Mouse (Mus musculus) CH12.LX (cell line): ENCODE results near the gene Smg7. TPM values are rescaled to one million over a fixed set of nuclear protein-coding genes. Genes with fewer than 3 reads are reported as not detected.

Experiments used
- DNase-seq: peaks from one replicate; pipeline ENCODE4 v3.0.0-alpha.2; 2013; ENCODE audit errors: extremely low read depth
- H3K27ac ChIP-seq: 2 replicates; pipeline ENCODE4 v1.5.1; 2012; ENCODE audit warnings: low read depth, mild to moderate bottlenecking, control low read depth, moderate library complexity; ENCODE audit not compliant: insufficient read depth
- H3K27me3 ChIP-seq: replicated peaks from 2 replicates; pipeline ENCODE3; 2012; ENCODE audit warnings: inconsistent platforms
- H3K36me3 ChIP-seq, 2 experiments: replicated peaks in 1 of 2; 2 replicates each; pipeline versions ENCODE3 to v1.6.1; 2012; ENCODE audit warnings: inconsistent platforms in 1 of 2, low read length in 1 of 2, mild to moderate bottlenecking in 1 of 2, mixed read lengths in 1 of 2, moderate library complexity in 1 of 2; ENCODE audit not compliant: control insufficient read depth in 1 of 2, insufficient read depth in 1 of 2
- H3K4me1 ChIP-seq, 2 experiments: 2 replicates each; pipeline ENCODE4 v1.6.1; 2012; ENCODE audit warnings: inconsistent platforms in 1 of 2, moderate library complexity in 1 of 2; ENCODE audit not compliant: insufficient read depth in 2 of 2, control insufficient read depth in 1 of 2
- H3K4me2 ChIP-seq: 2 replicates; pipeline ENCODE4 v1.6.1; 2012; ENCODE audit warnings: low read depth, mild to moderate bottlenecking, control low read depth; ENCODE audit not compliant: poor library complexity, insufficient read depth, severe bottlenecking
- H3K4me3 ChIP-seq, 3 experiments: fragments of 150-350 bp in 1 of 3; sonication (generic) in 1 of 3; replicated peaks in 1 of 3; 2 replicates each; pipeline versions ENCODE3 to v1.5.1; 2011 to 2012; ENCODE audit warnings: low read depth in 2 of 3, low read length in 2 of 3, mild to moderate bottlenecking in 2 of 3, moderate library complexity in 2 of 3, control low read depth in 1 of 3, improper control_type of control experiment in 1 of 3, inconsistent platforms in 1 of 3, mixed read lengths in 1 of 3; ENCODE audit not compliant: poor library complexity in 1 of 3
- H3K79me2 ChIP-seq: replicated peaks from 2 replicates; pipeline ENCODE4 v1.6.1; 2012; ENCODE audit warnings: mild to moderate bottlenecking, moderate library complexity; ENCODE audit not compliant: control insufficient read depth, poor library complexity, insufficient read depth, severe bottlenecking; ENCODE audit errors: extremely low read depth
- H3K9ac ChIP-seq: 2 replicates; pipeline ENCODE4 v1.6.1; 2012; ENCODE audit warnings: low read depth, mild to moderate bottlenecking, control low read depth, moderate library complexity; ENCODE audit not compliant: insufficient read depth
- H3K9me3 ChIP-seq: replicated peaks from 2 replicates; pipeline ENCODE3; 2012; ENCODE audit warnings: low read length, inconsistent platforms, mixed read lengths
- BHLHE40 ChIP-seq: IDR thresholded peaks from 2 replicates; pipeline ENCODE4 v1.6.1; 2011; ENCODE audit warnings: mild to moderate bottlenecking, low read depth, low read length, improper control_type of control experiment
- CHD2 ChIP-seq: IDR thresholded peaks from 2 replicates; pipeline ENCODE4 v1.6.1; 2011; ENCODE audit warnings: low read length, improper control_type of control experiment
- CTCF ChIP-seq, 2 experiments: IDR thresholded peaks in 1 of 2; conservative IDR thresholded peaks in 1 of 2; 2 replicates each; pipeline ENCODE4 v1.5.1; 2011 to 2012; ENCODE audit warnings: low read depth in 2 of 2, low read length in 2 of 2, improper control_type of control experiment in 1 of 2, inconsistent platforms in 1 of 2, mild to moderate bottlenecking in 1 of 2, moderate library complexity in 1 of 2
- ELF1 ChIP-seq: IDR thresholded peaks from 2 replicates; pipeline ENCODE4 v1.6.1; 2014; ENCODE audit warnings: low read depth, mild to moderate bottlenecking, inconsistent platforms, low read length, improper control_type of control experiment
- ETS1 ChIP-seq: conservative IDR thresholded peaks from 2 replicates; pipeline ENCODE4 v1.6.1; 2012; ENCODE audit warnings: low read depth, mild to moderate bottlenecking, inconsistent platforms, low read length, improper control_type of control experiment, moderate library complexity
- HCFC1 ChIP-seq: IDR thresholded peaks from 2 replicates; pipeline ENCODE4 v1.6.1; 2012; ENCODE audit warnings: low read depth, mild to moderate bottlenecking, inconsistent platforms, low read length, improper control_type of control experiment
- IRF4 ChIP-seq: IDR thresholded peaks from 2 replicates; pipeline ENCODE4 v1.6.1; 2014; ENCODE audit warnings: low read depth, mild to moderate bottlenecking, inconsistent platforms, low read length, improper control_type of control experiment
- JUN ChIP-seq: IDR thresholded peaks from 2 replicates; pipeline ENCODE4 v1.6.1; 2011; ENCODE audit warnings: low read depth, mild to moderate bottlenecking, low read length, improper control_type of control experiment, moderate library complexity; ENCODE audit not compliant: insufficient read depth
- MAFK ChIP-seq: IDR thresholded peaks from 2 replicates; pipeline ENCODE4 v1.6.1; 2011; ENCODE audit warnings: low read length, improper control_type of control experiment; ENCODE audit not compliant: insufficient replicate concordance
- MAX ChIP-seq: IDR thresholded peaks from 2 replicates; pipeline ENCODE4 v1.6.1; 2011; ENCODE audit warnings: low read length, improper control_type of control experiment
- MAZ ChIP-seq: IDR thresholded peaks from 2 replicates; pipeline ENCODE4 v1.6.1; 2012; ENCODE audit warnings: low read depth, mild to moderate bottlenecking, inconsistent platforms, low read length, improper control_type of control experiment, moderate library complexity
- MEF2A ChIP-seq: IDR thresholded peaks from 2 replicates; pipeline ENCODE4 v1.6.1; 2014; ENCODE audit warnings: low read depth, mild to moderate bottlenecking, inconsistent platforms, low read length, improper control_type of control experiment, borderline replicate concordance
- MXI1 ChIP-seq: IDR thresholded peaks from 2 replicates; pipeline ENCODE4 v1.6.1; 2011; ENCODE audit warnings: mild to moderate bottlenecking, low read depth, low read length, improper control_type of control experiment
- MYC ChIP-seq: IDR thresholded peaks from 2 replicates; pipeline ENCODE4 v1.6.1; 2011; ENCODE audit warnings: low read depth, mild to moderate bottlenecking, improper control_type of control experiment, low read length
- NELFE ChIP-seq: IDR thresholded peaks from 2 replicates; pipeline ENCODE4 v1.6.1; 2011; ENCODE audit warnings: low read depth, low read length, improper control_type of control experiment
- PAX5 ChIP-seq: IDR thresholded peaks from 2 replicates; pipeline ENCODE4 v1.6.1; 2012; ENCODE audit warnings: low read length, inconsistent platforms, mixed read lengths
- POLR2A ChIP-seq: IDR thresholded peaks from 2 replicates; pipeline ENCODE4 v1.6.1; 2011; ENCODE audit warnings: low read depth, mild to moderate bottlenecking, improper control_type of control experiment, low read length
- POLR2AphosphoS2 ChIP-seq: IDR thresholded peaks from 2 replicates; pipeline ENCODE4 v1.6.1; 2011; ENCODE audit warnings: low read depth, low read length, improper control_type of control experiment
- SIN3A ChIP-seq: IDR thresholded peaks from 2 replicates; pipeline ENCODE4 v1.6.1; 2012; ENCODE audit warnings: low read length, improper control_type of control experiment, inconsistent platforms
- SMC3 ChIP-seq: IDR thresholded peaks from 2 replicates; pipeline ENCODE4 v1.6.1; 2011; ENCODE audit warnings: low read depth, low read length, improper control_type of control experiment
- TBP ChIP-seq: conservative IDR thresholded peaks from 2 replicates; pipeline ENCODE4 v1.6.1; 2011; ENCODE audit warnings: low read depth, low read length, improper control_type of control experiment
- UBTF ChIP-seq: IDR thresholded peaks from 2 replicates; pipeline ENCODE4 v1.6.1; 2012; ENCODE audit warnings: low read depth, mild to moderate bottlenecking, inconsistent platforms, low read length, improper control_type of control experiment, moderate library complexity
- USF2 ChIP-seq: conservative IDR thresholded peaks from 2 replicates; pipeline ENCODE4 v1.6.1; 2011; ENCODE audit warnings: low read depth, low read length, improper control_type of control experiment
- ZKSCAN1 ChIP-seq: IDR thresholded peaks from 2 replicates; pipeline ENCODE4 v1.6.1; 2012; ENCODE audit warnings: low read depth, inconsistent platforms, low read length, improper control_type of control experiment, borderline replicate concordance
- ZMIZ1 ChIP-seq: IDR thresholded peaks from 2 replicates; pipeline ENCODE4 v1.6.1; 2012; ENCODE audit warnings: low read depth, mild to moderate bottlenecking, inconsistent platforms, low read length, improper control_type of control experiment
- ZNF384 ChIP-seq: IDR thresholded peaks from 2 replicates; pipeline ENCODE4 v1.6.1; 2012; ENCODE audit warnings: low read depth, low read length, improper control_type of control experiment, inconsistent platforms
- dilution Hi-C: fragments of 300-500 bp; cut with MboI; formaldehyde crosslinking; loops from 2 replicates; pipeline ENCODE4 v1.14.3; 2020; ENCODE audit warnings: low sequenced_read_pairs; ENCODE audit not compliant: extremely low pct_unique_long_range_greater_than_20kb, extremely low pct_ligation_motif_present
- in situ Hi-C: fragments of 300-500 bp; cut with MboI; formaldehyde crosslinking; loops from 3 replicates; pipeline ENCODE4 v1.14.3; 2019; ENCODE audit warnings: low sequenced_read_pairs, low pct_ligation_motif_present, low pct_unique_long_range_greater_than_20kb, mixed read lengths
- polyA plus RNA-seq: library from polyadenylated mRNA; unstranded; fragments of >175 nt; gene quantifications from 2 replicates; pipeline ENCODE4 v1.2.1, GENCODE M21; 2012; ENCODE audit warnings: low read depth; ENCODE audit not compliant: insufficient read length
- total RNA-seq, 2 experiments: library from RNA; depleted of rRNA; stranded (reverse); fragments of 300-350 nt in 1 of 2; fragments of >200 nt in 1 of 2; gene quantifications; 2 replicates each; pipeline ENCODE4 v1.2.3; 2012 to 2014

Smg7 gene
- total and polyA plus RNA-seq, 3 experiments, result 23.4 to 55.2 (median 27.0) TPM

GRCm38 (mm10) chr1:152819558-152819957 lies 82.9 kb downstream of the Smg7 start:
- dilution Hi-C loops (no loop called here), in situ Hi-C loops (no loop called here)
- no peak for TF ChIP-seq CTCF (conservative IDR thresholded peaks at IDR 0.05 in 1 of 2, IDR thresholded peaks at IDR 0.05 in 1 of 2; ENCODE audit: low read depth in 2 of 2, low read length in 2 of 2)
- no peak for TF ChIP-seq MYC
- TF ChIP-seq POLR2A, result no peak
- TF ChIP-seq PAX5, result no peak
- no peak for TF ChIP-seq POLR2AphosphoS2
- no peak for TF ChIP-seq MAFK
- TF ChIP-seq MAX, result no peak
- TF ChIP-seq UBTF, result no peak
- TF ChIP-seq ZKSCAN1, result no peak
- no peak for TF ChIP-seq SMC3
- TF ChIP-seq IRF4, result no peak
- H3K9me3 ChIP-seq, result peaks cover 3% of the 10 kb centered on the region
- H3K36me3 ChIP-seq, result peaks cover 67 to 88% of the 10 kb centered on the region in 2 experiments
- H3K9ac ChIP-seq, result no peak overlapping the region
- H3K79me2 ChIP-seq, result peaks cover 3% of the 10 kb centered on the region
- no peak overlapping the region for H3K27ac ChIP-seq
- DNase-seq, result no peak
- peaks cover 20 to 53% of the 10 kb centered on the region in 2 experiments for H3K4me1 ChIP-seq
- no peaks in the 10 kb centered on the region for H3K27me3 ChIP-seq
- H3K4me3 ChIP-seq, result no peak overlapping the region
- no peak overlapping the region for H3K4me2 ChIP-seq

- TF ChIP-seq MAX (0 out of 2 replicates have a peak, but pooled peaks have one; percentile 16), BHLHE40 (peak; percentile 70), ELF1 (peak; percentile 6; the same call in 1 of the 2 replicates), ZMIZ1 (no peak), SIN3A (peak; percentile 79), ZNF384 (no peak), MEF2A (peak; percentile 95), CHD2 (0 out of 2 replicates have a peak, but pooled peaks have one; percentile 20), MYC (0 out of 2 replicates have a peak, but pooled peaks have one; percentile 12), HCFC1 (no peak), MXI1 (peak; percentile 71), NELFE (peak; percentile 38; the same call in 1 of the 2 replicates), TBP (no peak), MAZ (no peak), SMC3 (no peak), USF2 (no peak), ETS1 (peak; percentile 50), JUN (no peak), POLR2A (0 out of 2 replicates have a peak, but pooled peaks have one; percentile 1)
- Histone ChIP-seq H3K4me3 (no peak overlapping the region), H3K36me3 (peaks cover 61 to 86% of the 10 kb centered on the region in 2 experiments), H3K27me3 (no peaks in the 10 kb centered on the region), H3K4me2 (peak overlapping the region; percentile 33), H3K27ac (peak overlapping the region; percentile 96), H3K9me3 (peaks cover 3% of the 10 kb centered on the region), H3K79me2 (peaks cover 3% of the 10 kb centered on the region), H3K9ac (peak overlapping the region; percentile 2), H3K4me1 (peaks cover 22 to 66% of the 10 kb centered on the region in 2 experiments)
- in situ Hi-C loops (no loop called here), dilution Hi-C loops (no loop called here)
- peak; percentile 87 for DNase-seq
Measured at GRCm38 (mm10) chr1:152817794-152818193, 84.7 kb downstream of the Smg7 start.
